Mouse (Mus musculus) c-Kit-negative CD71-positive TER-119-positive erythroid progenitor cells, embryonic 14.5 days (primary cell): ENCODE results near the gene Ruvbl2.
"Not testable (repeated sequence)": the region's sequence is repeated elsewhere in the genome, so short reads cannot be mapped to it uniquely, and the experiment has no call there.

Experiments used
- DNase-seq: peaks from one replicate; pipeline ENCODE4 v3.0.0-alpha.2; 2013; ENCODE audit warnings: low read depth, low spot score

Ruvbl2 gene

DNA sequence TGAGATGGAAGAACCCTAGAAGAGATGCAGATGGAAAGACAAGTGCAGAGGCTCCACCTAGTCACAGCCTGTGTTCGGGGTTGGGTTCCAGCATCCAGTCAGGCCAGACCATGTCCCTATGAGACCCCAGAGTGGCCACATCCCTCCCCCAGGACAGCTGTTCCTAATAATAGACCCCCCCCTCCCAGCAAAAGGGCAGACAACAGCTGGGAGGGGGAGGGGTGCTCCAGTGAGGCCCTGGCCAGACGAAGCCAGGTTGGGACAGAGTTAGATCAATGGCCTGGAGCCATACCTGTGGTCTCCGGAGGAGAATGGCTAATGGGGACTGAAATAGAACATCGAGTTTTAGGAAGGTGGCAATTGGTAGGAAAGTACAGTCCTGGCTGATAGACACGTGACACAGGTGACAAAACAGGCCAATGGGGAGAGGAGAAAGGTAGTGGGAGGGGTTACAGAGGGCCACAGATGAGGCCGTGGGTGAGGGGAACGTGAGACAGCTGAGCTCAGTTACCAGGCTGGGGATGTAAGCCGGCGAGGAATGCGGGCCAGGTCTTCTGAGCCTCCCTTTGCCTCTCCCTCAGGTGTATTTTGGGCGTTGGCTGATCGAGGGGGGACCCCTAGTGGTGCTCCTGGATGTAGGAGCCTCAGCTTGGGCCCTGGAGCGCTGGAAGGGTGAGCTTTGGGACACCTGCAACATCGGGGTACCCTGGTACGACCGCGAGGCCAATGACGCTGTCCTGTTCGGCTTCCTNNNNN lies at the start of gene Ruvbl2:
Gene Ruvbl2, minus strand, starts transcription at position 576 of the 756 bp plus-strand sequence.
- DNase-seq, result no peak

DNA sequence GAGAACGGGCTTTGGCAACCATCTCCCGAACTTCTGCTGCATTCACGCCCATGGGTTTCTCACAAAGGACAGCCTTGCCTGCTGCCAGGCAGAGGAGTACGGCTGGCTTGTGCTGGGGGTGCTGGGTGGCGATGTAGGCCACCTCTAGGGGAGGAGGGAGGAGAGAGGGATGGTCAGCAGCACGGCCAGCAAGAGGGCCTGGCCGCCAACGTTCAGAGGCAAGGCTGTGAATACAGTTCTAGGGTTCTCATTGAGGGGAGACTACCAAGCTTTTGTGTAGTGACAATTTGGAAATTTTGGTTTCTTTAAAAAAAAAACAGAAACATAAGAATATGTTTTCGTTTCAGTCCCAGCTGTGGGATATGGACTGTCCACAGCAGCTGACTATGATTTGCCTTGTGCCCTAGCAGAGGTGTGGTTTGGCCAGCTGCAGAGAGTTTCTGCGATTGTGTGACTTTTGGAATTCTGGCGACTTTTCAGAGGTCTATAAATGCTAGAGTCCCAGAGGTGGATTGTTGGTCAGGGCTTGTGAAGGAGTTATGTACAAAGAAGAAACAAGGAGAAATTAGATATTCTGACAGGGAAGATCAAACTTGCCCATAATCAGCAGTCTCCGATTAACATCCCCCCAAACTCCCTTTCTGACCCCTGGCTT lies 49.0 kb upstream of the Ruvbl2 start, which contains the start of gene Gm45808:
Gene Gm45808, minus strand, starts transcription at position 51 of the 655 bp plus-strand sequence.
- no peak for DNase-seq

DNA sequence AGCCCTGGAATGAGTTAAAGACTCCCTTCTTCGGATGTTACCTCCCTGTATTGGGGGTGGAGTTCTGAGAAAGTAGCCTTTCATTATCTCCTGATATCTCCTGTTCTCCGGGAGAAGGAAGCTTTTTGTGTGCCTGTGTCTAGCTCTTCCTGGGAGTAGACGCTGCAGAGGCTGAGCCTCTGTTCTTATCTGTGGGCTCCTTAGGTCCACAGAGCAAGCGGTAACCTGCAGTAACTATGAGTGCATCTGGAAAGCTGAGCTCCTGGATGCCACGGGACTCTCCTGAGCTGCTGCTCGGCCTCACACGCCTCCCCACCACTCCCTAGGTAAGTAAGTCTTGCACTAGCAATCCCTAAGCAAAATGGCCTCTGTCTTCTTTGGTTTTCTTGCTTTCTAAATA lies 48.3 kb upstream of the Ruvbl2 start:
- no peak for DNase-seq

DNA sequence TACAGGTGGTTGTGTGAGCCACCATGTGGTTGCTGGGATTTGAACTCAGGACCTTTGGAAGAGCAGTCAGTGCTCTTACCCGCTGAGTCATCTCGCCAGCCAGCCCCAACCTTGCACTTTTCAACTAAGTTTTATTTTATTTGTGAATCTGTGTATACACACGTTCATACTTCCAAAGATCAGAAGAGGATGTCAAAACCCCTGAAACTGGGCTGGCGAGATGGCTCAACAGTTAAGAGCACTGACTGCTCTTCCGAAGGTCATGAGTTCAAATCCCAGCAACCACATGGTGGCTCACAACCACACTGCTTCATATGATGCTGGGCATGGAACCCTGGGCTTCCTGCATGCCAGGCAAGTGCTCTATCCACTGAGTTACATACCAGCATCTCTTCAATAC lies 47.1 kb upstream of the Ruvbl2 start:
- not testable (repeated sequence) for DNase-seq

DNA sequence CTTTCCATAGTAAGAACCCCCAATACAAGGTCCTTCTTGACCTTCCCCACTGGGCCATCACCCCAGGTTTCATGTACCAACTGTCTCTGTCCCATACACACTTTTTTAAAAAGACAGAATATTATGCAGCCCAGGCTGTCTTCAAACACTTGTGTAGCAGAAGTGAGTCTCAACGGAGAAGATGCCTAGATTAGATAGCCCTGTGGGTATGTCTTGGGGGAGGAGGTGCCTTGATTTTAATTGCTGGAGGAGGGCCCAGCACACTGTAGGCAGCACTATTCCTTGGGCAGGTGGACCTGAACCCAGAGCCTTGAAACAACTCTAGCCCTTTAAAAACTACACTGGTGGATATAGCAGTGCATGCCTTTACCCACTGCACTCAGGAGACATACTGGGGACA lies 44.3 kb upstream of the Ruvbl2 start:
- DNase-seq, result no peak

DNA sequence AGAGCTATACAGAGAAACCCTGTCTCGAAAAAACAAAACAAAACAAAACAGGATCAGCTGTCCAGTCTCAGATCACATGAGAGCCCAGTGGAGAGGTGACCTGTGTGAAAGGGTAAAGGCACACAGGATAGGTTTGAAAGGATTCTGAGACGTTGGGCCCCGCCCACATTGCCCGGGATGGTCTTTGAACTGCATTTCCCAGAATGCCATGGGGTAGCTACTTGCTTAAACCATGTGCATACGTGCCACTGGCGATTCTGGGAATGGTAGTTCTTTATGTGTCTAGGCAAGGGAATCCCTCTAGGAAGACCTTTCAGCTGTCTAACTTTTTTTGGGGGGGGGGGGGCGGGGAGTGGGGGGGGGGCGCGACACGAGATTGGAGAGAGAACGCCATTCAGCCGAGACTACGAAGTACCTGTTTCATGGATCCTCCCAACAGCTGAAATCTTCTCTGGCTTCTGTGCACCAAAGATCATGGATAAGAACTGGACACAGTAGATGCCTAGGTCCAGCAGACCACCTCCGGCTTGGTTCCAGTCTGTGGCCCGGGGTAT lies 43.6 kb upstream of the Ruvbl2 start, which contains the start of gene Tulp2:
Gene Tulp2, plus strand, starts transcription at position 504 of the 554 bp plus-strand sequence.
- DNase-seq, result peak; percentile 60

DNA sequence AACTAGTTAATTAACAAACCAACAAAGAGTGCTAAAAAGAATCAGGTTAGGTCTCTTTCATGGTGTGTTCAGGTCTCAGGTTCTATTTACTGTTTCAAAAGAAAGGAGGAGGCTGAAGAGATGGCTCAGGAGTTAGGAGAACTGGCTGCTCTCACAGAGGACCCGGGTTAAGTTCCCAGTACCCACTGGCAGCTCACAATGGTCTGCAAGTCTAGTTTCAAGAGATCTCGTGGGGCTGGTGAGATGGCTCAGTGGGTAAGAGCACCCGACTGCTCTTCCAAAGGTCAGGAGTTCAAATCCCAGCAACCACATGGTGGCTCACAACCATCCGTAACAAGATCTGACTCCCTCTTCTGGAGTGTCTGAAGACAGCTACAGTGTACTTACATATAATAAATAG lies 42.4 kb upstream of the Ruvbl2 start:
- DNase-seq, result not testable (repeated sequence)

DNA sequence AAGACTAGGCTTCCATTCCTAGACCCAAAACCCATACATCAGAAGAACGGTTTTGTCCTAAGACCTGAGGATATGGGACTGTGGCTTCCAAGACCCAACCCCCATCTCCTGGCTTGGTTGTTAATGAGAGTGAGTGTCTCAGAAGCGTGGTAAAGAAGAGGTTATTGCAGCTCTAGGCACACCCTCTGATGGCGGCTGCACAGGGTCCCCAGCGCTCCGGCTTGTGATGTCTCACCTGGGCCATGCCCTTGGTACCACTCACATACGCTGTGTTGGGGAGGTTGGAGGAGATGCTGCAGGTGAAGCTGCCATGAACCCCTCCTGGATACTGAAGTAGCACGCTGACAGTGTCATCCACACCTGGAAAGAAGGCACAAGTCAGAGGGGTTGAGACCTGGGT lies 40.9 kb upstream of the Ruvbl2 start:
- DNase-seq, result no peak

DNA sequence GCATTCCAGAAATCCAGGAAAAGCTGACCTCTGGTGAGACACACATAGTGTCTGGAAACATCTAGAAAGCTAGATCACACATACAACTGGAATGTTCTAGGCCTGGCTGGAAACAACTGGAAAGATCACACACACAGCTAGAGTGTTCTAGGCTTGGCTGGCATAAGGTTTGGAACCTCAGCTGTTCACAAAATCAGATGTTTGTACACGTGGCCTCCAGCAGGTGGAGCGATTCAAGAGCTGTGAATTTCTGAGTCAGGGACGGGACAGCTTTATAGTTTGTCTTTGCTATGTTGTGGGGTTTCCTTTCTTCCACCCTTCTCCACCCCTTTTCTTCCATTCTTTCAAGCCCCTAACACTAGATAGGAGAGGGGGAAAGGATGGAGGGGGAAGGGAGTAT lies 39.1 kb upstream of the Ruvbl2 start:
- no peak for DNase-seq

DNA sequence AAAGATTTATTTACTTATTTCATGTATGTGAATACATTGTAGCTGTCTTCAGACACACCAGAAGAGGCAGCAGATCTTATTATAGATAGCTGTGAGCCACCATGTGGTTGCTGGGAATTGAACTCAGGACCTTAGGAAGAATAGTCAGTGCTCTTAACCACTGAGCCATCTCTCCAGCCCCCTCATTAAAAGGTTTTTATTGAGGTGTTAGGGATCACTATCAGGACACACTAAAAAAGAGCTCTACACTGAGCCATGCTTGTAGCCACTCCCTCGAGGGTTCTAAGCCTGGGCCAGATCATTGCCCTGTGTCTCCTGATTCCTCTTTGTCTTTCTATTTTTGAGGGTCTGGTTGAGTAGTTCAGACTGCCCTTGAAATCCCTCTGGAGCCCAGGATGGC lies 38.6 kb upstream of the Ruvbl2 start:
- no peak for DNase-seq

DNA sequence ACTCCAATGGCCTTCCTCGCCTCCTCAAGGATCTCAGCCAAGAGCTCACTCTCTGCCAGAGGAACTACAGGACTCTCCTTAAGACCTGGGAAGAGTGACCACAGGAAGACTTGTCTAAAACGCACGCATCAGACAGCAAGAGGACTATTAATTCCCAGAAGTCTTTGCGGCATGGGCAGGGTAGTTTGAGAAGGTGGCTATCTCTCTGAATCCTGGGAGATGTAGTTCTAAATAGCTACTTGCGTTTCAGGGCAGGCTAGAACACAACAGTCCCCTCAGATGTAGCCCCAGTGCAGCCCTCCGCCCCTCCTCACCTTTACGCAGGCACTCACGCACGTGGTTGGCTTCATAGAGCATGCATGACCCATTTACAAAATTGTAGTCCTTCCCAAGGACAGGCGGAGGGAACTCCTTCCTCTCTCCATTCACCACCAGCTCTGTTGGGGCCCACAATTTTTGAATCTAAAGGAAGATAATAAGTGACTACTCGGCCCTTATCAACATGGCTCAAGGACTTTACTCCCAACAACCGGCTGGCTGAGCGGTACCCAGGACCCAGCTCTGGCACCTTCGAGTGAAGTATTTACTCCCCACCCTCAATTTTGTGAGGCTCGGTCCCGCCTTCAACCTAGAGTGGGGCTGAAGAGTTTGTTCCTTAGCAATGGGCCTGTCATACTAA lies 37.5 kb upstream of the Ruvbl2 start:
- DNase-seq, result no peak

DNA sequence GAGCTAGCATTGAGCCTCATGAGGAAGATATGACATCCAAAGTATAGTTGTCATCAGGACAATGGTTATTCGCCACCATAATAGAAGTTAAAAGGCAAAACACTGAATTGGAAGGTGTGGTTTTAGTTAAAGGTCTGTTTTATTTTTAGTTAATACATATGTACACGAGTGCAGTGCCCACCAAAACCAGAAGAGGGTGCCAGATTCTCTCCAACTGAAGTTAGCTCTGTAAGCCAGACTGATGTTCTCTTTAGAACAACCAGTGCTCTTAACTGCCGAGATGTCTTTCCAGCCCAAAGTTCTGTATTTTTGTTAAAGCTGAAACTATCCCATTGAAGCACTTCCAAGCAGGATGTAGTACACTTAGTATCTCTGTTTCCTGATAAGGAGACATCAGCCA lies 33.0 kb upstream of the Ruvbl2 start:
- DNase-seq, result peak; percentile 65

DNA sequence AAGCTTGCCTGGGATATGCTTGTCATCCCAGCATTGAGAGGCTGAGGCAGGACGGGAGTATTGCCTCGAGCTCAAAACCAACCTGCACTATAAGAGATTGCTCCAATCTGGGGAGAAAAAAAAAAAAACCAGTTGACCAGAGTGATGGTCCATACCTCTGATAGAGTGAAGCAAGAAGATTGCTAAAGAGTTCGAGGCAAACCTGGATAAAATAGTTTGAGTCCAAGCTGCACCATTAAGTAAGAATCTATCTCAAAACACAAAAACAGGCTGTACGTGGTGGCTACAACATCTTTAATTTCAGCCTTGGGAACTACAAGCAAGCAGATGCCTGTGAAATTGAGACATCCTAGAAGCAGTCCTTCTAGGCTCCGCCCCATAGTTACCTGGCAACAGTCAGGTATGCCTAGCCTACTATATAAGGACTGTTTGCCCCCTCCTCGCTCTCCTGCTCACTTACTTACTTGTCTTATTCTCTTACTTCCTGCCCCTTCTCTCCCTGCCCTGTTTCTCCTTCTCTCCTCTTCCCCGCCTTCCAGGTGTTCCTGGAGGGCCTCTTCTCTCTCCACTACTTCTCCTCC lies 29.3 kb upstream of the Ruvbl2 start:
- no peak for DNase-seq

DNA sequence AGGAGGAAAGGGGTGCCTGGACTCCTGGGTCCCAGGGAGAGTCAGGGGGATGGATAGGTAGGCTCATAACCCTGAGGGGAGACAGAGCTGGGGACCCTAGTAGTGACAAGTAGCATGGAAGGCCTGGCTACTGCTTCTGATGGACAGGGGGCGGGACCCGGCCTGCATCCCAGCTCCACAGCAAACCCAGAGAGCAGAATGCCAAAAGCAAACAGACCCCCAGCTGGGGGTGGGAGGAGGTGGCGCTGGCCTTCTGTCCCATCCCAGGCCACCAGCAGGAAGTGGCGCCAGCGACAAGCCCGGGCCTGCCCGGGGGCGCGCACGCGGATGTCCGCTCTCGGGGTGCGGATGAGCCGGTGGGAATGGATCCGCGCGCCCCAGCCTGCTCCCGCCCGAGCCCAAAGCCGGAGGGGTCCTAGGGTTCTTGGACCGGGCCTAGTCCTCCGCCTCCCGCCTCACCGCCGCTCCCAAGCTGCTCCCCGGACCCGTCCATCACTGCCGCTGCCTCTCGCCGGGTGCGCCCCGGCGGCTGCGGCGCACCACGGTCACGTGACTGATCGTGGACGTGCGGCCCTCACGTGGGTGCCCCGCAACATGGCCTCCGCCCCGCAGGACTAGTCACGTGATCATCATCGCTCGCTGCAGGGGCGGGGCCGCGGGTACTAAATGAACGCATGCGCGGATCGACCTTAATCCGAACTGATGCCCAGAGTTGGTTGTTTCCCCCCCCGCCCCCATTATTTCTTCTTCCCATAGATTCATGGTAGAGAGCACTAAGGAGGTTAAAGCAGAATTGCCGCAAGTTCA lies 28.6 kb upstream of the Ruvbl2 start, which contains the start of gene Bax:
Gene Bax, minus strand, starts transcription at position 616 of the 807 bp plus-strand sequence.
- DNase-seq, result peak; percentile 88

DNA sequence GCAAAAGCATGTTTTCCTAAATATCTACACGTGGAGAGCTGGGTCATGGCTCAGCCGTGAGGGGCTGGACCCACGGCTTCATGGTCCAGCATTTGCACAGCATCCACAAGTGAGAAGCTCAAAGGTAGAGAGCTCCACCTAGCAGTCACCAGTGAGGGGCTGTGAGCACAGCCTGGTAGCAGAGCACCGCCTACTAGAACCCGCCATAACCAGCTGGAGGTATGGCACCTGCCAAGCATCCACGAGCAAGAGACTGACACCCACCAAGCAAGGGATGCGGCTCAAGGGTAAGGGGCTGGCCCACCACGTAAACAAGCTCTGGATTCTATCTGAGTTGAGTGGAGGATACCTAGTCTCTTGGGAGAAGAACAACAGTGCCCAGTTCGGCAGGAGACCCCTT lies 27.7 kb upstream of the Ruvbl2 start:
- no peak for DNase-seq

DNA sequence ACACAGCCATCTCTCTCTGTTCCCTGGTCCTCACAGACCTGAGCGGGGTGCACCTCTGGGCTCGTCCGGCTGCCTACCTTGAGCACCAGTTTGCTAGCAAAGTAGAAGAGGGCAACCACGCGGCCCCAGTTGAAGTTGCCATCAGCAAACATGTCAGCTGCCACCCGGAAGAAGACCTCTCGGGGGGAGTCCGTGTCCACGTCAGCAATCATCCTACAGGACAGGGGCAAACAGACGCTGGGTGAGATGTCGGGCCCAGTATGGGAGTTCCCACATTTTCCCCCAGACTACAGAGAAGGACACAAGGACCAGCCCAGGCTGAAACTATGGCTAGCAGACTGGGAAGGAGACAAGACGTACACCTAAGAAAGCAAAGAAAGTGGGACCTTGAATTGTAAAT lies 27.2 kb upstream of the Ruvbl2 start:
- DNase-seq, result no peak

DNA sequence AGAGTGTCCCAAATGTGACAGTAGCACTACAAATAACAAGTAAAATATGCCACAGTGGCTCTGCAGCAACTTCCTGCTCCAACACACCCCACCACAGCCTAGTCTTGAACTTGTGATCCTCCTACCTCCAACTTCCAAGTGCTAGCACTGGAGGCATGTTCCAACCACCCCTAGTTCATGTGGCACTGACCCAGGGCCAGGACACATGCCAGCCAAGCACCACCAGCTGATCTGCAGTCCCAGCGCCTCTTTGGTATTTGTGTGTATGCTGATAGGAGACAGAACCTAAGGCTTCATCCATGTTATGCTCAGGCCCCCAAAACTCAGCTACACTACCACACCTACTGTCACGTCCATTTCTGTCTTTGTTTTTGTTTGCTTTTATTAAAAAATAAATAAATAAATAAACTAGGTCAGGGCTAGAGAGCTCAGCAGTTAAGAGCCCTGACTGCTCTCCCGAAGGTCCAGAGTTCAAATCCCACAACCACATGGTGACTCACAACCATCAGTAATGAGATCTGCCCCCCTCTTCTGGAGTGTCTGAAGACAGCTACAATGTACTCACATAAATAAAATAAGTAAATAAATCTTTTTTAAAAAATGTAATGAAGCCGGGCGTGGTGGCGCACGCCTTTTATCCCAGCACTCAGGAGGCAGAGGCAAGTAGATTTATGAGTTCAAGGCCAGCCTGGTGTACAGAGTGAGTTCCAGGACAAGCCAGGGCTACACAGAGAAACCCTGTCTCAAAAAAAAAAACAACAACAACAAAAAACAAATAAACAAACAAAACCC lies 26.3 kb upstream of the Ruvbl2 start:
- DNase-seq, result no peak

DNA sequence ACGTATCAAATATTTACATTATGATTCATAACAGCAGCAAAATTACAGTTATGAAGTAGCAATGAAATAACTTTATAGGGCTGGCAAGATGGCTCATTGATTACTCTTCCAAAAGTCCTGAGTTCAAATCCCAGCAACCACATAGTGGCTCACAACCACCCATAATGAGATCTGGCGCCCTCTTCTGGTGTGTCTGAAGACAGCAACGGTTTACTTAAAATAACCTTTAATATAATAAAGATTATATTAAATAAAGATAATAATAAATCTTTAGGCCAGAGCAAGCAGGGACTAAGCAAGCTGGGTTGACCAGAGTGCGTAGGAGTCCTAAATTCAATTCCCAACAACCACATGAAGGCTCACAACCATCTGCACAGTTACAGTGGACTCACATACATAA lies 25.0 kb upstream of the Ruvbl2 start:
- not testable (repeated sequence) for DNase-seq

DNA sequence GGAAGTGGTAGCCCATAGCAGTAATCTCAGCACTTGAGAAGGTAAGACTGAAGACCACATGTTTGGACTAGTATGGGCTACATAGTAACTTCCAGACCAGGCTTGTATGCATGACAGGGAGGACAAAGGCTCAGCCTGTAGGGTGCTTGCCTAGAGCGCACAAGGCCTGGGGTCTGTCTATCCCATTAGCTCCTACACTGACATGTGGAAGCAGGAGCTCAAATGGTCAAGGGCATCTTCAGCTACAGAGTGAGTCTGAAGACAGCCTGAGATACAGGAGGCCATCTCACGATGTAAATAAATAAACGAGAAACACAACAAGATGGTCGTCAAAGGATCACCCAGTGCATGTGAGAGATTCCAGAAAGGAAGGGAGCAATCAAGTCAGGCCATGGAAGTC lies 24.4 kb upstream of the Ruvbl2 start:
- DNase-seq, result no peak

DNA sequence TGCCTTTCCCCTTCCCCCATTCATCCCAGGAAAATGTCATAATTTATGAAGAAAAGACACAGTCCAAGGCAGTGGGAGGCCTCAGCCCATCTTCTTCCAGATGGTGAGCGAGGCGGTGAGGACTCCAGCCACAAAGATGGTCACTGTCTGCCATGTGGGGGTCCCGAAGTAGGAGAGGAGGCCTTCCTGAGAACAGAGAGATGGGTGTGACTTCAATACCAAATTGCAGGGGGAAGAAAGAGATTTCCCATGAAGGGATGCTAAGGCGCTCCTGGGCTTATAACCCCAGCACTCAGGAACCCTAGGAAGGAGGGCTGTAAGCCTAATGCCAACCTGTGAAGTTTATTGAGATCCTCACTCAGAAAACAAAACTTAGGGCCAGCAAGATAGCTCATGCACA lies 23.9 kb upstream of the Ruvbl2 start:
- DNase-seq, result no peak
